Mouse (Mus musculus) neural tube, embryonic 11.5 days (tissue): ENCODE results near the gene Gabbr2. TPM values are rescaled to one million over a fixed set of nuclear protein-coding genes. Genes with fewer than 3 reads are reported as not detected.

ENCODE experiments used
- ATAC-seq: fragments of 200-750 bp; cut with Nextera tagmentation; 2 replicates; pipeline ENCODE4 v1.8.0; 2017; ENCODE audit warnings: moderate number of reproducible peaks, mild to moderate bottlenecking, moderate TSS enrichment, moderate library complexity; ENCODE audit not compliant: insufficient read depth, low FRiP score, low TSS enrichment
- DNase-seq: peaks from one replicate; pipeline ENCODE4 v3.0.0-alpha.2; 2015; ENCODE audit warnings: low spot score
- H3K27ac ChIP-seq: fragments of 300-500 bp; sonication (generic); 2 replicates; pipeline ENCODE4 v1.5.1; 2014; ENCODE audit warnings: low read depth, mild to moderate bottlenecking, low read length
- H3K27me3 ChIP-seq: fragments of 300-500 bp; sonication (generic); 2 replicates; pipeline ENCODE4 v1.6.1; 2014; ENCODE audit warnings: mild to moderate bottlenecking, low read length, mixed read lengths; ENCODE audit not compliant: control insufficient read depth, insufficient read depth
- H3K36me3 ChIP-seq: fragments of 300-500 bp; sonication (generic); 2 replicates; pipeline ENCODE4 v1.6.1; 2014; ENCODE audit warnings: mild to moderate bottlenecking, low read length, moderate library complexity, mixed read lengths; ENCODE audit not compliant: control insufficient read depth, insufficient read depth
- H3K4me1 ChIP-seq: fragments of 300-500 bp; sonication (generic); 2 replicates; pipeline ENCODE4 v1.6.1; 2014; ENCODE audit warnings: low read length, mixed read lengths; ENCODE audit not compliant: control insufficient read depth, insufficient read depth
- H3K4me2 ChIP-seq: fragments of 300-500 bp; sonication (generic); 2 replicates; pipeline ENCODE4 v1.6.1; 2014; ENCODE audit warnings: low read depth, mild to moderate bottlenecking, moderate library complexity
- H3K4me3 ChIP-seq: fragments of 300-500 bp; sonication (generic); 2 replicates; pipeline ENCODE4 v1.5.1; 2014; ENCODE audit warnings: low read depth, low read length
- H3K9ac ChIP-seq: fragments of 300-500 bp; sonication (generic); 2 replicates; pipeline ENCODE4 v1.6.1; 2014; ENCODE audit warnings: mild to moderate bottlenecking, low read length
- H3K9me3 ChIP-seq: fragments of 300-500 bp; sonication (generic); 2 replicates; pipeline ENCODE4 v1.6.1; 2016; ENCODE audit warnings: low read length; ENCODE audit not compliant: control insufficient read depth
- WGBS: fragments of 180-500 bp; shearing (Covaris S2); extraction: QIAGEN DNeasy Blood & Tissue Kit; methylation state at CpG from one replicate; pipeline ENCODE4 v1.1.7; 2014; 5-methylcytosine and 5-hydroxymethylcytosine counted together
- polyA plus RNA-seq: library from polyadenylated mRNA; unstranded; fragments of >200 nt; fragmentation: Nextera tagmentation; extraction: Ambion mirVana; gene quantifications from 2 replicates; pipeline ENCODE4 v1.2.1, GENCODE M21; 2014

Gabbr2 gene
- polyA plus RNA-seq, 1 experiment from 2014 or later: 0.70 TPM

DNA sequence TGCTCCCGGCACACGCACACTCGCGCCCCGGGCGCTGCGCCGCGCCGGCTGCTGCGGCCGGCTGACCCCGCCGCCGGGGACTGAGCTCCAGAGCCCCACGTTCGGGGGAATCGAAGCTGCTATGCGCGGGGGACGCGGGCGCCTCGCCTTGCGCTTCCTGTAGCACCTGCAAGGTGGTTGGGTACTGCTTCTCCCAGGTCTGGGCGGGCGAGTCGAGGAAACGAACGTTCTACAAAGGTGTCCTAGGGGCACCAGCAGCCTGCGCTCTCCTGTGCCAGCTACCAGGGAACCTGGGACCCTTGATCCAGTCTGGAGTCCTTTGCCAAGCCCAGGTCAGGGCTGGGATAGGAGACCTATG is 265 bp upstream of the Gabbr2 start:
- Histone ChIP-seq H3K9ac (peak overlapping the region; percentile 56), H3K27ac (no peak overlapping the region), H3K36me3 (no peaks in the 10 kb centered on the region), H3K9me3 (no peaks in the 10 kb centered on the region), H3K4me1 (peaks cover 10% of the 10 kb centered on the region), H3K27me3 (peaks cover 44% of the 10 kb centered on the region), H3K4me2 (peak overlapping the region; percentile 91), H3K4me3 (peak overlapping the region; percentile 55)
- DNase-seq (no peak), ATAC-seq (0 out of 2 replicates have a peak, but pooled peaks have one; percentile 18)
- 1% methylated on average over 21 of the region's 31 CpGs for WGBS

DNA sequence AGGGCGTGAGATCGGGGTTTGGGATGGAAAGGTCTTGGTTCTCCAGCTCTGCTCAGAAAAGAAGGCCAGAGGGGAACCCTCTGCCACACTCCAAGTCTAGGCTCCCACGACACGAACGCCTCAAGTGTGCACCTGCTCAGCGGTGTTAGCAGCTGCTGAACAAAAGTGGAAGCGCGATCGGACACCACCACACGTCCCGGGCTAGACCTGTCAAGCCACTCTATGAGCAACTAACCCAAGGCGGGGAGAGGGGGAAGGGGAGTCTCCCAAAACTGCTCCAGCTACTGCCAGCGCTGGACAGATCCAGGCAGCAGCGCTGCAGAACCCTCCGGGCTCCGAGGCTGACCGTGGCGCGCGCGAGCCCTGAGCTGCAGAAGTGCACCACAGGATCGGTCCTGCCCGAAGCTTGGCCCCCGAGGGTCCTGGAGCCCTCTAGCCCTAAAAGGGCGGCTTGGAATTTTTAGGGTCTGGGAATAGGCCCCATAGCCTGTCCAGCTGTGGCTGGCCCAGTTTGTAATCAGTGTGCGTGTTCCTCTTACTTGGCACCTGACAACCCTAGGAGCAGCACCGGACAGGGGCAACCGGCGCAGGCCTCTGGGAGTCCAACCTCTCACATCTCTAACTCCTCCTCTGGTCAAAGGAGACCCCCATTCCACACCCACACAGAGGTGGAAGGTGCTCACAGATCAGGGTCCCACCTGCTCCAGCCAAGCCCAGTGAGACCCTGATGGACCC is 1.2 kb downstream of the Gabbr2 start:
- 4% methylated on average over 29 of the region's 29 CpGs for WGBS
- Histone ChIP-seq H3K9me3 (no peaks in the 10 kb centered on the region), H3K27me3 (peaks cover 44% of the 10 kb centered on the region), H3K27ac (no peak overlapping the region), H3K36me3 (no peaks in the 10 kb centered on the region), H3K4me3 (peak overlapping the region; percentile 55), H3K4me2 (peak overlapping the region; percentile 91), H3K4me1 (peaks cover 10% of the 10 kb centered on the region), H3K9ac (no peak overlapping the region)
- DNase-seq (peak; percentile 47), ATAC-seq (no peak)

DNA sequence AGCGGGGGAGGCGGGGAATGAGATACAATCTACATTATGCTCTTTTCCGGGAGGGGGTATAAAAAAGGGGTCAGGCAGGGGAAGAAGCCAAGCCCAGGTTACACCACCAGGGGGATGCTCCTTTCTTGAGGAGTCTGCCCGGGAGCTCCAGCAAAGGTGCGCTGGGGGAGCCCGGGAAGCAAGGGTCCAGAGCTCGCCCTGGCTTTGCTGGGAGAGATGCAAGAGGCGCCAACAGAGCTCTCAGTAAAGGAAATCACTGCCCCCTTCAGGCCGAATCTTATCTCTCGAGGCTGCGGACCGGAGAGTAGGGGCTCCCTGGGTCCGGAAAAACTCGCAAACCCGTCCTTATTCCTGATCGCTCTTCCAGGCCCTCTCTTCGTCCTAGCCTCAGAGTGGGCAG is 1.8 kb downstream of the Gabbr2 start:
- peak overlapping the region; percentile 91 for H3K4me2 ChIP-seq
- H3K4me1 ChIP-seq: peaks cover 10% of the 10 kb centered on the region
- DNase-seq (peak; percentile 71), ATAC-seq (no peak)
- no peaks in the 10 kb centered on the region for H3K9me3 ChIP-seq
- H3K27ac ChIP-seq: no peak overlapping the region
- 3% methylated on average over 17 of the region's 17 CpGs for WGBS
- H3K27me3 ChIP-seq: peaks cover 44% of the 10 kb centered on the region
- no peaks in the 10 kb centered on the region for H3K36me3 ChIP-seq
- peak overlapping the region; percentile 55; the same call in 1 of the 2 replicates for H3K4me3 ChIP-seq
- no peak overlapping the region for H3K9ac ChIP-seq

DNA sequence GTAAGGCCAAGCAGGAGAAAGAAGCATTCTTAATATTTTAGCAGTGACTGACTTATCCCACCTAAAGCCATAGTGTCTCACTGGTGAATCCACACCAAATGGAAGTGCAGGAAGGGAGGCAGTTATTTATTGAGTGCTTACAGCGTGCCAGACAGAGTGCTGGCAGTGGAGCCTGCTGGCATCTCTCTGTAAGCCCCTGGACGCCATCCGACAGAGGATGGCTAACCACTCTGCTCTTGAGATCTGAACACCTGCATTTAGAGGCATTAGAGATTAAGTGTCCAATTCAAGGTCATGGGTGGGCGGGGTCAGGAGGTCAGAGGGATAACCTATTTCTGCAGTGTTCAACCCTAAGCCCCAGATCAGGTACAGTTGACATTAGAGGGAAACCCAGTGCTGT is 2.8 kb downstream of the Gabbr2 start:
- no peaks in the 10 kb centered on the region for H3K36me3 ChIP-seq
- peaks cover 44% of the 10 kb centered on the region for H3K27me3 ChIP-seq
- H3K27ac ChIP-seq: no peak overlapping the region
- DNase-seq (no peak), ATAC-seq (no peak)
- H3K4me2 ChIP-seq: no peak overlapping the region
- H3K4me1 ChIP-seq: peaks cover 10% of the 10 kb centered on the region
- WGBS: 81% methylated on average over 4 of the region's 4 CpGs
- no peaks in the 10 kb centered on the region for H3K9me3 ChIP-seq
- no peak overlapping the region for H3K9ac ChIP-seq
- H3K4me3 ChIP-seq: no peak overlapping the region

DNA sequence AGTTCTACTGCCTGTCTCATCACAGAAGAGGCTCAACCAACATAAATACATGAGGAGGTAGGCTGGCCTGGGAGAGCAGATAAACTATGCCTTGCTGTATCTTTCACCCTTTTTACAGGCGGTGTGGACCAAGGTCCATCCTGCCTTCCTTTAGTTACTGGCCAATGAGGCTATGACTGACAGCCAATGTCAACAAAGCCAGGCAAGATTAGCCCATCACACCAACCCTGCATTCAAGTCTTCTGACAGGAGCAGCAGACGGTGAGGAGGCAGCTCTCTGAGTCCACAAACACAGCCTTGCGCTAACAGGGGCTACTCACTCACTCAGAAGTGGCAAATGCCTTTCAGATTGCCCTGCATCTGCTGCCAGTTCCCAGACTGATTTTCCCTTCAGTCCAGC is 3.4 kb downstream of the Gabbr2 start:
- H3K4me1 ChIP-seq: peaks cover 10% of the 10 kb centered on the region
- DNase-seq (no peak), ATAC-seq (no peak)
- WGBS: 70% methylated on average over 3 of the region's 3 CpGs
- H3K4me3 ChIP-seq: no peak overlapping the region
- H3K27ac ChIP-seq: no peak overlapping the region
- no peaks in the 10 kb centered on the region for H3K9me3 ChIP-seq
- H3K36me3 ChIP-seq: no peaks in the 10 kb centered on the region
- H3K27me3 ChIP-seq: peaks cover 40% of the 10 kb centered on the region
- H3K9ac ChIP-seq: no peak overlapping the region
- no peak overlapping the region for H3K4me2 ChIP-seq

DNA sequence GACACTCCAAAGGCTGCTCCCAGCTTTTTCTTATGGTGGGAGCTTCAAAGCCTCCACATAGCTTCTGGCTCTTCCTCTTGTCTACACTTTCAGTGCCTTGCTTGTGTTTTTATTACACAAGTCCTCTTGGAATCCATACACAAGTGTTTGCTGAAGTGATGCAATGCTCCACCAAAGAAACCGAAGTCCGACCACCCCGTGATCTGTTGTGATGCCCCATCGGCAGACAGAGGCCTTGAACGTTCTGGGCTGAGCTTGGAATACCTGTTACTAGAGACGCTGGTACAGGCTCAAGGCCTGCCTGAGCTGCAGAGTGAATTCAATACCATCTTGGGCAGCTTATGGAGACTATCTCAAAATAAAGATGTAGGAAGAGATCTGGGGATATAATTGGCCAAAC is 3.9 kb downstream of the Gabbr2 start:
- DNase-seq (no peak), ATAC-seq (no peak)
- Histone ChIP-seq H3K9me3 (no peaks in the 10 kb centered on the region), H3K36me3 (no peaks in the 10 kb centered on the region), H3K27ac (no peak overlapping the region), H3K27me3 (peaks cover 35% of the 10 kb centered on the region), H3K4me3 (no peak overlapping the region), H3K4me1 (peaks cover 10% of the 10 kb centered on the region), H3K9ac (no peak overlapping the region), H3K4me2 (no peak overlapping the region)
- 96% methylated on average over 6 of the region's 6 CpGs for WGBS

DNA sequence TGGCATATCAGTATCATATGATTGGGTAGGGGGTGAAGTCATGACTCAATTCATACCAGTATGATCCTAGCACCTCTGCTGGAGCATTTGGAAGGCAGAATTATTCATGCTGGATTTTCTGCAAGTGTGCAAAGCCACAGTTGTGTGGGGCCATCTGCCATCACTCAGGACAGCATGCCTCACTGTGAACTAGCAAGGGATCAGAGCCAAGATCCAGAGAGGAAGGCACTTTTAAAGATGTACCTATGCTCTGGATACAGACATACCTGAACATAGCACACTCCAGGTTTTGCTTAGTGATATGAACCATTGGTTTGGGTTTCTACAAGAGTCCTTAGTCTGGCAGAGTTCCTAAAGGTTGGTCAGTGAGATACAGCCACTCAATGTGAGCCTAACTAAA is 5.6 kb downstream of the Gabbr2 start:
- H3K36me3 ChIP-seq: no peaks in the 10 kb centered on the region
- H3K27me3 ChIP-seq: peaks cover 18% of the 10 kb centered on the region
- no peak overlapping the region for H3K4me2 ChIP-seq
- no peaks in the 10 kb centered on the region; the same call in 1 of the 2 replicates for H3K4me1 ChIP-seq
- no peak overlapping the region for H3K4me3 ChIP-seq
- H3K27ac ChIP-seq: no peak overlapping the region
- ATAC-seq (no peak), DNase-seq (no peak)
- H3K9me3 ChIP-seq: no peaks in the 10 kb centered on the region
- no peak overlapping the region for H3K9ac ChIP-seq

DNA sequence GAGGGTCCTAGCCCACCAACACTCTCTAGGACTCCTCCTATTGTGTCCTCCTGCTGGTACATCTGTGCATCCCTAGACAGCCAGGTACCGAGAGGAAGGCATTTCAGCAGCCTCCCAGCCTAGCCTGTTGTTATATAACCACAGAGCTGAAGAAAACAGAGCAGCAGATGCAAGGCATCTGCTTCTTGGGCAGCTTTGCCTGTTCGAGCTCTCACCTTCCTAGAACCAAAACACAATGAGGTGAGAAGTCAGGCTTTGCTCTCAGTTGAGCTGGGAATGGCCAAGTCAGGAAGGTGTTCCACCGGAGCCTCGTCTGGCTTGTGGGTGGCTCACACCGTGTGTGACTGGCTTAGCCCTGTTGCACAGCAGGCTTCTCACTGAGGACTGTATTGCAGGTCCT is 8.8 kb downstream of the Gabbr2 start:
- Histone ChIP-seq H3K27me3 (no peaks in the 10 kb centered on the region), H3K4me3 (no peak overlapping the region), H3K36me3 (no peaks in the 10 kb centered on the region), H3K9ac (no peak overlapping the region), H3K4me2 (no peak overlapping the region), H3K9me3 (no peaks in the 10 kb centered on the region), H3K27ac (no peak overlapping the region), H3K4me1 (no peaks in the 10 kb centered on the region)
- no peak for DNase-seq
- WGBS: 68% methylated on average over 5 of the region's 5 CpGs
- no peak for ATAC-seq

DNA sequence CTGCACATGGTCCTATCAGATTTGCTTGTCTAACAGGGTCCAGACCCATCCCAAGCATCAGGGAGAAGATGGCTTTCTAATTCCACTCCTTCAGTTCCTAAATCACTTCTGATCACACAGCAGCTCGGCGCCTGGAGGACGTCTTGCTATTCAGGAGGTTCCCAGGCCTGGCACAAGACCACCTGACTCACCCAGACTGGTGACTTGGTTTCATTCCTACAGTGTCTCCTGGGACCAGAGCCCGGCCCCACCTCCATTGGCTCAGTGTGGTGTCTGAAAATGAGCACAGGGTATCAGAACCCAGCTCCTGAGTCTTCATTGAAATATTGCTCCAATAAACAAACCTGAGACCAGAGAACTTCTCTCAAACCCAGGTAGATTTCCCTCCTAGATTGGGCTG is 9.6 kb downstream of the Gabbr2 start:
- Histone ChIP-seq H3K27me3 (no peaks in the 10 kb centered on the region), H3K9me3 (no peaks in the 10 kb centered on the region), H3K9ac (no peak overlapping the region), H3K36me3 (no peaks in the 10 kb centered on the region), H3K4me2 (no peak overlapping the region), H3K4me1 (no peaks in the 10 kb centered on the region), H3K4me3 (no peak overlapping the region), H3K27ac (no peak overlapping the region)
- ATAC-seq: no peak
- no peak for DNase-seq
- 85% methylated on average over 4 of the region's 4 CpGs for WGBS
